Mouse (Mus musculus) fibroblast of lung, adult 2 months (primary cell): Measurements from ENCODE around the gene Sorbs1.

Experiments
- DNase-seq: peaks from one replicate; pipeline ENCODE4 v3.0.0-alpha.2; 2011; ENCODE audit warnings: low read depth

The Sorbs1 gene

DNA sequence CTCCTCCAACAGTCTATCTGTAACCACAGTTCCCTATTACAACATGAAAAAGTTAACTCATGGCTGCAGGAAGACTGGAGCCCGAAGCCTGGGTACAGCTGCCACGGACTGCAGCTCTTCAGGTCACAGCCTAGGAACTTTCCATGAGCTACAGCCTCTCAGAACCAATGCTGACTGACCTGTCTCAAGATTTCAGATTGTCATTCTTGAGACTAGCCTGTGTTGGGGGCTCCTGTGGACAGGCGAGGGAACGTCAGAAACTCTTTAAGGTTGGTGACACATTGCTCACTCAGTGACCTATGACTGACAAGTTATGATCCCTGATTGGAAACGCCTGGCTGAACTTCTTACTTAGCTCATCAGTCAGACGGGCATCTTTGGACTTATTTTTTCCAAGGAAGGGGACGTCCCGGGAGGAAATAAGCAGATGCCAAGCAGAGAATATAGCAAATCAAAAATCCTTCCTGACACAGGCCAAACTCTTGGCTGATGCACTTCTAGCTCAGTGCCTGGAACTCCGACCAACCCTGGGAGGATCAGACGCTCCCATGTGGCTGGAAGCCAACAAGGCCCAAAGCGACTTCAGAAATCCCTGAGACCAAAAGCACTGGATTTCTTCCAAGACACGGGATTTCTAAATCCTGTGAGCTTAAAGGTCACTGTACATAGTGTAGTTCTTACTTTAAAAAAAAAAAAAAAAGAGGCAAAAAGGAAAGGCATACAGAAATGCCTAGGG, 76.9 kb downstream of the Sorbs1 start:
- peak; percentile 59 for DNase-seq

DNA sequence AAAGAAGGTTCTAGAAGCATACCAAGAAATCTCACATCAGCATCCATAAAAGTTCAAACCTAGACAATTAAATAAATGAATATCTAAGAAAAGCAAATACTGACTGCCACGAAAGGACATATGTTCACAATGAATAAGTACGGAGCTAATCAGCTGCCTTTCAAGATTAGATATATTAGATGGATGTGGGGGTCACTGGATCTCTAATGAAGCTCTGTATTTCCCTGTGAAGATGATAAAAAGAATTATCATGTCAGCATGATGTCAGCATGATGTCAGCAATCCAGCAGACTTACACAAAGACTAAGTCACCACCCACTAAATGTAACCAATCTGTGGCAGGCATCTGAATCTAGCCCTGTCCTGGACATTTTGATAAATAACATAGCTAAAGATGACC, 77.8 kb downstream of the Sorbs1 start:
- no peak for DNase-seq

DNA sequence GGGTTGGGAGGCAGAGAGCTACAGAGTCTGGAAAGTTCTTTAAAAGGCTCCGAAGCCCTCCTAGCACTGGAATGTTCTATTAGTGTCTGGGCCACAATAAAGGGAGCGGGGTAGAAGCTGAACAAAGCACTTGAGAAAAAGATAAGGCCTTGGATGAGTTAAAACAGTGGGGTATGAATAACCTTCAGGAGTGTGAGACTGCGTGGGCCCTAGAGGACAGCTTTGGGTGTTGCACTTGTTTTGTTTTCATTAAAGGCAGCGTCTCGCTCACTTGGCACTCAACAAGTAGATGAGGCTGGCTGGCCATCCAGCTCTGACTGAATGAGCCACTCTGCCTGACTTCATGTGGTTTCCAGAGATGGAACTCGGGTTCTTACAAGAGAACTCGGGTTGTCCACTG, 78.5 kb downstream of the Sorbs1 start:
- no peak for DNase-seq

DNA sequence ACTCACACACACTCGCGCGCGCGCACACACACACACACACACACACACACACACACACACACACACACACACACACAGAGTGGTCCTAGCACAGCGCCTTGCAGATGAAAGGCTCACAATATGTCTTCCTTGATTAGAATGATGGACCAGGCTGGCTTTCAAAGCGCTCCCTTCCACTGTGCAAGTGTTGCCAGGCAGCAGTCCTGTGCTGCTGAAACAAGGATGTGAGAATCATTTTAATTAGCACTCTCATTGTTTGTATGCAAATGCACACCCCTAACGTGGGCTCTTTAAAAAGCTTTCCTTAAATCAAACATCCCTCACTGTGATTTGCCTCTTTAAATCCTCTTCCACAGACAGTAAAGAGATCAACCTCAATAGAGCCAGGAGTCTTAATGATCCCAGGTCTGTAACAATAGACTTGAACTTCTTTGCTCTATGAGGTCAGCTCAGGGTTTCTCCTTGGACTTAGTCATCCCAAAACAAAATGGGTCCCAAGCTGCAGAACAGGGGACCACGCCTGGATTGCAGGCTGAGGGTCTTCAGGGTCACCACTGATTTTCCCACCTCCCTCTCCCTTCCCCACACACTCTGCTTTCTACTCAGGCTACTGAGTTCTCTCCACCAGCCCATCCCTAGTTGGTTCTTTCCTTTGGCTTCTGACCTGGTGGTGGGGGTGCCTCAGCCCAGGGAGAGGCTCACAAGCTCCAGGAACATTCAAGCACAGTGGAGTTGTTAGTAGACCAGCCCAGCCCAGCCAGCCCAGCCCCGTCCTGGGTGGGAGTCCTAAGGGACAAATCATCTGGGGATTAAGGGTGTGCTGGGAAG, 79.3 kb downstream of the Sorbs1 start:
- DNase-seq, result no peak

DNA sequence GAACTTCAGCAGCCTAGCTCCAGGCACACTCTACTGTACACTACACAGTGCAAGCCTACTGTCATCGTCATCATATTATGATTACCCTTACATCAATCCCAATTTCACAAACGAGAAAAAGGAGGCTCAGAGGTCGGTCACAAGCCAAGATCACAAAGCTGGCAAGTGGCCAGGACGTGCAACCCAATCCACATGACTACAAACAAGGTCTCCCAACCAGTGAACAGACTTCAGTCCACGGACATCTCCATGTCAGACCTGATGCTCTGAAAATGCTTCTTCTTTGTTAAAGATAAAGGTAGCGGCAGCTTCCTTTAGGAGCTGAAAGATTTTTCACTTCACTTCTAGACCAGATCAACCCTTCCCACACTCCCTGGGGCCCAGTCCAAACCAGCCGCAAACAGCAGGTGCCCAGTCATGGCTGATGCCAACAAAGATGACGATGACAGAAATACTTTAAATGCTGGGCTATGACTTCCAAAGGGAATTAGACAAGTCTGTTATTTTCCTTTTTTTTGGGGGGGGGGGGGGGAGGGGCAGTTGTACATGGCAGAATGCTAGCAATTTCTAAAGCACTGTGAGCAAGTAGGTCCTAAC, 80.2 kb downstream of the Sorbs1 start:
- DNase-seq, result no peak

DNA sequence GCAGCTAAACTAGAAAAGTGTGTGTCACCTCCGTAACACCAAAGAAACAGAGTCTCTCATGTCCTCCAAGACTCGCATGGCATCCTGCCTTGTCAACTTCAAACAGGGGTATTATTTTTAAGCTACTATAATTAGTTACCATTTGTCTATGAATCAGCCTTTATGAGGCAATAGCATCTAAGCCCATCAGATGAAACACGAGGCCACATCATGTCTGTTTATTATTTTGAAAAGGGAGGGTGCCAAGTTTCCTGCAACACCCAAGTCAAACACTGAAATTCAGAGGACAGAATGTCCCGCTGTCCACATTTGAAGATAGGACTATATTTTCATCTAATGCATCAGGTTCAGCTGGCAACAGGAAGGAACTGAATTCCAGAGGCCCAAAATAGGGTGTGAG, 81.6 kb downstream of the Sorbs1 start:
- DNase-seq, result no peak

DNA sequence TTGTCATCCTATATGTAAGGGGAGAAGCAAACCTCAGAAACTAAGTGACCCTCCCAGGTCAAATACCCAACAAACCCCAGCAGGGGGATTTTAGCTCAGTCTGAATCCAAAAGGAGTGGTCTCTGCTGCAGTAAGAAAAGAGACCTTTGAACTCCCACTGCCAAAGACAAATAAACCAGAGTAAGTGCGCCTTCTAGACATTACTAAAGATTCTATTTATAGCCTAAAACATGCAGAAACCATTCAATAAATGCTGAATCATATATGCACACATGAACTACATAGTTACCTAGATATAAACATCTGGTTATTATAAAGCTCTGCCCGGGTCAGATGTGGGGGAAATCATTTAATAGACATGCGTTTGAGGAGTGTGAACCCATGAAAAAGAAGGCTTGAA, 84.0 kb downstream of the Sorbs1 start:
- DNase-seq, result no peak

DNA sequence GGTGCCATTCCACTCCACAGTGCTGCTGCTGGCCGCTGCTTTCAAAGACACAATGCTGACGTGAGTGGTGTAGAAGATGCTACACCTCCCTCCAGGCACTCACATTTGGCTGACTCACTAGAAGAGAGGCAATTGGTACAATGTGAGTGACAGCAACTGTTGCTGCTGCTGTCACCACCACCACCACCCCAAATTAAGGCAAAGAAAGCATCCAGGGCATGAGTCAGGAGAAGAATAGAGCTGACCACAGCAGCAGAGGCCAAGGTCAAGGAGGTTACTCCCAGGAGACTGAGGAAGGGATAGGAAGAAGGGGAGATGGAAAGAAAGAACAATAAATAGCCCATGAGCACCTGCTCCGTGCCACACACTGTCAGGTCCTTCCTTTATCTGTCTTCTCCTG, 84.4 kb downstream of the Sorbs1 start:
- DNase-seq, result no peak

DNA sequence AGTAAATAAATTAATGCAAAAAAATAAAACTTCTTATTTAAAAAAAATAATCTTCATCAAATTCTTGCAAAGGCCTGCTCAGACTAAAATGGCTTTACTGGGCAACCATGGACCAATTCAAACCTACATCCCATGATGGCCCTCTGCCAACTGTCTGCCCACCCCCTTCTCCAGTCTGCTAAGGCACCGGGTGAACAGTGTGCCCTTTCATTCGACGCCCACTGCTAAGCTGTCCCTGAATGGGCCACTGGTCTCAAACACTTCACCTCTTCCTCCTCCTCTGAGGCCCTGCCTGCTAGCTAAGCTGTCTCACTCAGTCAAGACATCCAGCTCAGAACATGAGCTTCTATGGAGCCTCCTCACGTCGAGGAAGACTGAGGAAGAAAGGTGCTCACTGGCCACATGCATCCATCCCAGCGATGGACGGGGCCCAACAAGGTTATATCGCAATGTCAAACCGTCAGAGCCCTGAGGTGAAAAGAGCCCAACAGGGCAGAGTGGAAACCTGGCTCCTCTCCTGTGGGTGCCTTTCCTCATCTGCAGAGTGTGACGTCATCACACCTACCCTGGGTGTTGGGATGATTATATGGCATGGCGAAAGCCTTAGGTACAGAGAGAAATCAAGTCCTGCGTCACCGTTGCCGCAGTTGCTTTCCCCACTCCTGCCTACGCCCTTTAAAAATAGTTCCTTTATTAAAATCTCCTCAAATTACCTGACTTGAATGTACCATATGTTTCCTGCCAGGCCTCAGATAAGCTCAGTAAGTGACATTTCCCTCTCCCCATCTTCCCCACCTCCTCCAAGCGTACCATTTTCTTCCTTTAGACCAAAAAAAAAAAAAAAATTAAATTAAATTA, 87.2 kb downstream of the Sorbs1 start:
- DNase-seq, result no peak

DNA sequence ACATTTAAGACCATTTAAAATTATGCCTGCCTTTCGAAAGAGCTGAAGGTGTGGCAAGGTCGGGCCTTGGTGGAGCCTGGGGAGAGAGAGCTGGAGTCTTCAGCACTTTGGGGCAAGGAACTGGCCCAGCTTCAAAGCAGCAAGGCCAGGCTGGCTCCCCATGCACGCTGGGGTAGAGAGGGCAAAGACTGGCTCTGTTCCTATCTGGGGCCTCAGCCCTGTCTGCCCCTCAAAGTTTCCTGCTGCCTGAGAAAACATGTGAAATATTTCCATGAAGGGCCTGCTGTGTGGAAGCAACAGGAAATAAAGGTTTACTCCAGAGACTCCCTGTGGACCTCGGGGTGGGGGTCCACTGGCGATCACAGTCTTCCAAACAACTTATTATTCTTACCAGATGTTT, 88.3 kb downstream of the Sorbs1 start:
- DNase-seq, result no peak

DNA sequence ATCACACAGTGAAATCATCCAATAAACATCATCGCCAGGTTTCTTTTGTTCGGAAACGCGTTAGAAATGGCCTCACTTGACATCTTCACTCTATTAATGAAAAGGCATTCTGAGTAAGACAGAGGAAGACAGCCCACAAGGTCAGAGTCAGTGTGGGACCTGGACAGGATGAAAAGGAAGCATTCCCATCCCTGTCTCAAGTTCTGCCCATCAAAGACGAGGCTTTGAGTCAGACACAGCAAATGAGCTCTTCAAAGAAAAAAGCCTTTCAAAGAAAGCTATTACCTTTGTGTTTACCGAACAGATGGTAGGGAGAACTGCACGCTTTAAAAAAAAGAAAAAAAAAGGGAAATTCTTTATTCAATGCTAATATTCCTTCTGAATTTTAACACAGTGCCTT, 92.5 kb downstream of the Sorbs1 start:
- no peak for DNase-seq

DNA sequence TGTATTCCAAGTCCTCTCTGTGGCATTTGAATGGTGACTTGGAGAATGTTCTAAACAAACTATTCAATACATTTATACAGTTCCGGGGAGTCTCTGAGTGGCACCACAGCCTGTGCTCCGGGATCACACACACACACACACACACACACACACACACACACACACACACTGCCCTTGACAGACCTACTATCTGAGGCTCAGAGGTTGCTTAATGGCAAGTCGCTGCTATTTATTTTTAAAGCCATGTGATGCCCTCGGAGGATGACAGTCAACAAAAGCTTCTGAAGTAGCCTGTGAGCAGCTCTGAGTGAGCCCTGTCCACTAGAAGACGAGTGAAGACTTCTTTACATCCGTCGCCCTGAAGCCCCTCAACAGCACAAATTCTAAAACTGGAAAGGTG, 94.3 kb downstream of the Sorbs1 start:
- DNase-seq, result no peak

DNA sequence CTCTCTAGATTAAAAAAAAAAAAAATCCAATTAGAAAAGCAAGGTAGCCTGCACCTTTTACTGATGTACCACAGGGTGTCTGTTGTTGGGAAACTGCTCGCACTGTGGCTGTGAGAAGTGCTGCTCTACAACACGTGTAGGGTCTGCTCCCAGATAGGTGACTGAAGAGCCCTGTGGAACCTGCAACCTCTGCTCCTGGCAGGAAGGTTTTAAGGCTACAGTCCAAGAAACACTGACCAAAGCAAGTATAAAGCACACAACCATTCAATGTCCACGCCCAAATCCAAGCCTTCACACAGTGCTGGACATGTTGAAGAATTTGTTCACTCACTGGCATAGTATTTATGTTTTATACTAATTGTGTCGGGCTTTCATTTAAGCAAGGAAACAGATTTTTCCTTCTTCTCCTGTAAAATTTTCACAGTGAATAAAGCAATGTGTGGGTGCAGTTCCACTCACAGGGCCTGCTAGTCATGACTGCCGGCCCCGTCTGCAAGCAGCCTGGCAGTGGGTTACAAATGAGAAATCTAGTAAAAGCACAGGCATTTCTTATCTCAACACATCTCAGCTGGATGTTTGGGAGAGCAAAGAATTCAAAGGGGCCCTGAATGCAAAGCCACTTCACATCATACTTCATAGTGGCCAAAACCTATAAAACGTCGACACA, 96.3 kb downstream of the Sorbs1 start:
- DNase-seq, result no peak

DNA sequence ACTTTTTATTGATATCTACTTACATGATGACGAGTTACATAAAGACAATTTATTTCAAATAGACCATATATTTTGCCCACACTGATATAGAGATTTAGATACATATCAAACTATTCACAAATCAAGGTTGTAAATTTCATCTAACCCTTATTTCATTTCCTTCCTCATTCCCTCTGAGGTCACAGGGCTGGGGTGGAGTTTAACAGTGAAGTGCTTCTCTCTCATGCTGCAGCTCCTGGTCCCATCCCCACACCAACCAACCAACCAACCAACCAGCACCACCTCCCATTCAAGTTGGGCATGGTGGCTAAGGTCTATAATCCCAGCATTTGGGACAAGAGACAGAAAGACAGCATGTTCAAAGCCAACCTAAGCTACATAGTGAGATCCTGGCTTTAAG, 97.9 kb downstream of the Sorbs1 start:
- DNase-seq, result no peak

DNA sequence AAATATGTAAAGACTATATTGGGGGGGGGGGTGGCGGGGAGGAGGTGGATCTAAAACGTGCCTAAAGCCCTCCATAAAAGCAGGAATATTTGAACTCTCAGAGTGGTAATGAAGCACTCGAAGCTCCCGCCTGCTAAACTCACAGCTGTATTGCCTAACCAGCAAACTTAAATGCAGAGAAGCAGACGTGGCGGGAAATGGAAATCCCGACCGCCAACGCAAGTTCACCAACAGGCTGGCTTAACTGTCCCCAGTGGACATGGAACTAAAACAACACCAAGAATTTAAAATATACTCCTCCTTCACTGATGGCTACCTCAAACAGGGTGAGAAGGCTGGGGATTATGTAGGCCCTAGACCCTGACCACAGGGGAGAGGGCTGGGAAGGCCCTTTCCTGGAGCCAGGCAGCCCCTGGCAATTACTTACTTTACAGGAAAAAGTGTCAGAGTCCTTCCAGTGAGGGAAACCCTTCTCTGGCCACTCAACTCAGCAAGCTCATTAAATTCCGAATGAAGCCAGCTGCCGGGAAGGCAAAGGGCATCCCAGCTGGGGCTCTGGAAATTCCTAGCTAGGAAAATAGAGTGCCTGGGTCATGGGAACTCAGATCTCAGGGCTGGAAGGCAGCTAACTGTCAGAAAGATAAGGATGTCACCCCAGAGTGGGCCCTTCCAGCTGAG, 98.6 kb downstream of the Sorbs1 start:
- no peak for DNase-seq

DNA sequence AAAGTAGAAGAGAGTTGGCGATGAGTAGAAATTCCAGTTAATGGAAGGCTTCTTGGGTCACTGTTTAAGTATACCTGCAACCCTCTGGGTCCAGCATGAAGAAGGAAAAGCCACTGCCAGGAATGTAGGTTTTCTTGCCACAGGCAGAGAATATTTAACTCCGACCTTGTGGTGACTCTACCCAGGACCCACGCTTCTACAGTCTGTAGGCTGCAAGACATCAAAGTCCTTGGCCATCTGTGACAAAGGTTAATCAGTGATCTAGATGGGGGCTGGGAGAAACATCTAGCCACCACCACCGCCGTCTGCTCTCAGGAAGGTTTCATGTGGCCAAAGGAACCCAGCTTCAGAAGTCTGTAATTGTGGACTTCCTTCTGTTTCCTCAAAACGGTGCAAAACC, 99.2 kb downstream of the Sorbs1 start:
- DNase-seq, result no peak

DNA sequence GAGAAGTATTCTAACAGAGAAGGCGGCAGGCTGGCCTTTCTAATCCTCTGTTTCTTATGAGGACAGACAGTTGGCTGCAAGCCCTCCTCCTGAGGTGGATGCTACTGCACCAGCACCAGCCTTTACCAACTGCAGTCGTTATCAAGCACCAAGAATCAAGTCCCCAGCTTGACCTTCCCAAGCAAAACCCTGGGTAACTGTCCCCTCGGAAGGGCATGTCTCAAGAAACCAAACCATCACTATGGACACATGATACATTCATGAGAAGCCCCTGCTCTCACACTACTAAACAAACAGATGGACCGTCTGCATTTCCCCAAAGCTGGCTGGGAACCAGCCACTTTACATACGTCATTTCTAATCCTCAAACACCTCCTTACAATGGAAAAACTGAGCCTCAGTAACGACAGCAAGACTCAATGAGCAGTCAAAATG, 102.2 kb downstream of the Sorbs1 start:
- DNase-seq, result no peak

DNA sequence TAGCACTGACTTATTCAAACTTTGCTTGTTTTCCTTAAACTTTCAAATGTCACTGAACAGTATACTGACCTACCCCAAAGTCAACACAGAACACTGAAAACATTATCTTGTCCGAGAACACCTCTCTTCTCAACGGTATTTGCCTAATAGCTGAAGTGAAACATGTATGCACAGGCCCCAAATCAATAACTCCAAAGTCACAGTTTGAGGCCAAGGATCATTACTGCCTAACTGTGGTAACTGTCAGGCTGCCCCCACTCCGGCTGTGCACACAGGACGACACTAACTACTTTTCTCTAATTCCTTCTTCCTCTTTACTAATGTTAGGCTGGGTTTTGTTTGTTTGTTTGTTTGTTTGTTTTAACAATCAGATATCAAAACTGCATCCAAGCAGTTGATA, 103.1 kb downstream of the Sorbs1 start:
- no peak for DNase-seq

DNA sequence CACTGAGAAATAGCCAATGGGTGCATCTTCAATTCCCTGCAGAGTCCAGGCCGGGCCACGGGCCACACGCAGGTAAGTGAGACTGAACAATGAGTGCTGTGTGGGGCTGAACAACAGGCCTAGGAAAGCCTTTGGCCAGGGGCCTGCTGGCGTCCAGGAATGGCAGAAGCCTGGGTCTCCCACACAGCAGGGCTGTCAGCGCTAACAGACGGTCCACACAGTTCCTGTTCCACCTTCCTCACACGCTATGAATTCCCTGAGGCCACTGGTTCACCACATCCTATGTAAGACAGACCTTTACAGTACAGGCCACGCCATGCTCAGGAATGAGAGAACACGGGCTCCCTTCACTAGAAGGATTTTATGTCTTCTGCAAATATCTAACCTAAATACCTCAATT, 103.5 kb downstream of the Sorbs1 start:
- no peak for DNase-seq

DNA sequence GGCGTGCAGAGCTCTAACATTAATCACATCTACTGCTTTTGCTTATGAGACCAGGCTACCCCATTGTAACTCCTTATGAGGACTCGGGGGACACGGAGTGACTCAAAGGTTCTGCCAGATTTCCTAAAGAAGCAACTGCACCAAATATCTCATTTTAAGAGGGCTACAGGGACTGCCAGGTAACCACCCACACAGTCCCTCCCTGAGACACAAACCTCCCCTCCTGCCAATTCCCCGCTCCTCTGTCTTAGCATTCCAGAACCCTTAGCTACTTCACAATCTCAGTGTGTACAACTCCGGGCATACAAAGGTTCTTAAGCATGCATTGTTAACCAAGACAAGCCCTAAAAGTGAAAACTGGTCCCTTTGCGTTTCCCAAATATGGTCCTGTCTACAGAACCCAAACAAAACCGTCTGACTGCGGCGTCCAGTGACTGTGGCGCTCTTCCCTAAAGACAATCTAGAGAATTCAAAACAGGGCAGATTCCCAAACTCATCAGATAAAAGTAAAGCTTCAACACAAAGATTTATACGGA, 104.0 kb downstream of the Sorbs1 start:
- no peak for DNase-seq

DNA sequence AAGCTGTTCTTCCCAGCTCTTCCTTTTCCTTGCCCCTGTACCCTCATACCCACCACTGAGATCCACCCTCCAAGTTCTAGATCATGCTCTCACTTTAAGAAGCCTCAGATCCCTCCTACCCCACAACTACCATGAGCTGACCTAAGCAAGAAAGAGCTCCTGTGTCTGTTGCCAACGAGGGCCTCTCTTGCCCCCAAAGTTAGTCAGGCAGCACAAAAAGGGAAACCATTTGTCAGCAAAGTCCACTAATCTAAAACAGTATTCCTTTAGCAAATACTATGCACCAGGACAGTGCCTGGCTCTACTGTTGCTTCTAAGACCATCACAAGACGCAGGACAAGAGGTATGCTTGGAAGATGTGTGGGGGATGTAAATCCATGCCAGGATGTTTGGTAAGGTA, 106.4 kb downstream of the Sorbs1 start:
- no peak for DNase-seq
